In genomic region chr14:121038676-121039075, GRCm38 (mm10) we compare ENCODE assay signal across 11 mouse cellular contexts. TPM values are rescaled to one million over a fixed set of nuclear protein-coding genes. Genes with fewer than 3 reads are reported as not detected.
DNase-seq lines count a peak whose midpoint lies in the region; ATAC-seq lines count a peak whose summit lies in the region.
"Had no signal": no experiment of that assay in that cellular context is flagged by ENCODE, and none has a peak within 500 bp of the region (broad histone marks: within the 10 kb centered on the region; RNA-seq: fewer than 3 reads in every experiment).

No protein-coding gene starts in this region.

- H3K4me2 ChIP-seq in heart, embryonic 15.5 days: no peak overlapping the region
- H3K4me2 ChIP-seq in embryonic facial prominence, embryonic 13.5 days: peak overlapping the region; percentile 96
- peak overlapping the region; percentile 21; the same call in 1 of the 2 replicates for H3K4me2 ChIP-seq in hindbrain, embryonic 16.5 days (ENCODE audit: low read length)
- H3K4me2 ChIP-seq: liver, embryonic 12.5 days had no signal

- H3K27ac ChIP-seq in heart, embryonic 15.5 days: 0 out of 2 replicates have a peak overlapping the region, but pooled peaks have one; percentile 5
- peak overlapping the region; percentile 51 for H3K27ac ChIP-seq in embryonic facial prominence, embryonic 13.5 days
- no peak overlapping the region for H3K27ac ChIP-seq in hindbrain, embryonic 16.5 days (ENCODE audit: low read depth, low read length)
- H3K27ac ChIP-seq: gastrocnemius, adult 2 months; liver, embryonic 12.5 days had no signal

- intact Hi-C loops in heart, postnatal 25 days (cut with DNase I): loop anchor here (5.0 to 10.0 kb wide), 5 partner anchors 74 to 416 kb away; partner anchors contain the start of gene Ipo5

- H3K4me1 ChIP-seq in heart, embryonic 15.5 days (replicated peaks): peaks cover 35% of the 10 kb centered on the region
- H3K4me1 ChIP-seq in embryonic facial prominence, embryonic 13.5 days: peaks cover 52% of the 10 kb centered on the region
- H3K4me1 ChIP-seq in hindbrain, embryonic 16.5 days (ENCODE audit: control insufficient read depth, insufficient read depth, low read depth, low read length): peaks cover 30% of the 10 kb centered on the region

- 65% methylated on average over 5 of the region's 5 CpGs for WGBS in heart, embryonic 15.5 days
- WGBS in embryonic facial prominence, embryonic 13.5 days: 22% methylated on average over 5 of the region's 5 CpGs
- WGBS in hindbrain, embryonic 16.5 days: 51% methylated on average over 5 of the region's 5 CpGs

- H3K4me3 ChIP-seq in heart, embryonic 15.5 days: no peak overlapping the region
- peak overlapping the region; percentile 94; the same call in 1 of the 2 replicates for H3K4me3 ChIP-seq in embryonic facial prominence, embryonic 13.5 days
- no peak overlapping the region for H3K4me3 ChIP-seq in hindbrain, embryonic 16.5 days (ENCODE audit: low read length)
- H3K4me3 ChIP-seq: gastrocnemius, adult 2 months; liver, embryonic 12.5 days had no signal

- no peak for DNase-seq in heart, postnatal 25 days (ENCODE audit: low spot score)
- peak; percentile 35 for DNase-seq in neural tube, embryonic 10.5 days (ENCODE audit: extremely low spot score, low spot score)
- no peak for DNase-seq in ovary, adult 18-20 months (ENCODE audit: low spot score)
- DNase-seq: gastrocnemius, adult 2 months; layer of hippocampus, adult 9-11 months; lung, postnatal 4 days had no signal

- H3K36me3 ChIP-seq in heart, embryonic 15.5 days: no peaks in the 10 kb centered on the region
- H3K36me3 ChIP-seq in embryonic facial prominence, embryonic 13.5 days: no peaks in the 10 kb centered on the region
- no peaks in the 10 kb centered on the region for H3K36me3 ChIP-seq in hindbrain, embryonic 16.5 days (ENCODE audit: control insufficient read depth, insufficient read depth, low read length)
- H3K36me3 ChIP-seq: liver, embryonic 12.5 days had no signal

- no peak overlapping the region for H3K9ac ChIP-seq in heart, embryonic 15.5 days
- H3K9ac ChIP-seq in embryonic facial prominence, embryonic 13.5 days: no peak overlapping the region
- no peak overlapping the region for H3K9ac ChIP-seq in hindbrain, embryonic 16.5 days (ENCODE audit: low read depth, low read length)
- H3K9ac ChIP-seq: liver, embryonic 12.5 days had no signal

- no peak for ATAC-seq in heart, embryonic 15.5 days (replicated peaks; ENCODE audit: insufficient number of reproducible peaks, insufficient read depth, low FRiP score, low read depth)
- no peak for ATAC-seq in embryonic facial prominence, embryonic 13.5 days (ENCODE audit: insufficient number of reproducible peaks, insufficient read depth, low FRiP score, low TSS enrichment, low read depth)
- ATAC-seq in hindbrain, embryonic 16.5 days: no peak
- no peak for ATAC-seq in erythroid progenitor cell, adult 5-6 weeks (replicated peaks; ENCODE audit: low FRiP score, poor library complexity, severe bottlenecking)
- ATAC-seq: liver, embryonic 12.5 days had no signal

- H3K27me3 ChIP-seq in heart, embryonic 15.5 days: no peaks in the 10 kb centered on the region
- H3K27me3 ChIP-seq in embryonic facial prominence, embryonic 13.5 days: 0 out of 2 replicates have a peak, but pooled peaks cover 3% of the 10 kb centered on the region
- no peaks in the 10 kb centered on the region for H3K27me3 ChIP-seq in hindbrain, embryonic 16.5 days (replicated peaks; ENCODE audit: control insufficient read depth, insufficient read depth, low read length)

- no peaks in the 10 kb centered on the region for H3K9me3 ChIP-seq in heart, embryonic 15.5 days (replicated peaks)
- no peaks in the 10 kb centered on the region for H3K9me3 ChIP-seq in embryonic facial prominence, embryonic 13.5 days
- no peaks in the 10 kb centered on the region for H3K9me3 ChIP-seq in hindbrain, embryonic 16.5 days (ENCODE audit: control insufficient read depth, low read length)
- H3K9me3 ChIP-seq: liver, embryonic 12.5 days had no signal

RNA-seq across cellular contexts. Expression of gene Farp1, which starts 3.7 kb away (rescaled TPM):
- 10.8 and 17.4 TPM in 2 replicates for polyA plus RNA-seq in heart, embryonic 15.5 days (2015; fragmentation: Nextera tagmentation; extraction: Ambion mirVana)
- total RNA-seq in heart, postnatal 25 days (2021): 10 to 100 TPM; 10.7 to 12.0 TPM
- polyA plus RNA-seq in embryonic facial prominence, embryonic 13.5 days (2015; fragmentation: Nextera tagmentation; extraction: Ambion mirVana): 38.7 and 39.6 TPM in 2 replicates
- polyA plus RNA-seq in hindbrain, embryonic 16.5 days (2015; fragmentation: Nextera tagmentation; extraction: Ambion mirVana): 28.9 and 36.0 TPM in 2 replicates
- total RNA-seq in erythroid progenitor cell, adult 5-6 weeks (2015; ENCODE audit: low replicate concordance): not detected in 2 replicates
- 0.13 TPM in 1 of 2 replicates, not detected in the other for total RNA-seq in erythroid progenitor cell, adult 5-6 weeks (2017; ENCODE audit: low replicate concordance)
